Mouse (Mus musculus) inflammation-experienced regulatory T-cells, adult 6 months (primary cell): Measurements from ENCODE around the gene Cox15. TPM values are rescaled to one million over a fixed set of nuclear protein-coding genes. Genes with fewer than 3 reads are reported as not detected.

Experiments used
- ATAC-seq: one replicate; pipeline ENCODE4 v1.8.0; 2017
- polyA plus RNA-seq, 3 experiments: library from polyadenylated mRNA; unstranded; fragments of 100-300 nt; shearing (Covaris generic); gene quantifications; one replicate each; pipeline ENCODE4 v1.2.1; 2017

The Cox15 gene
- polyA plus RNA-seq, 3 experiments from 2014 or later: 8.1 to 11.0 (median 9.3) TPM

DNA sequence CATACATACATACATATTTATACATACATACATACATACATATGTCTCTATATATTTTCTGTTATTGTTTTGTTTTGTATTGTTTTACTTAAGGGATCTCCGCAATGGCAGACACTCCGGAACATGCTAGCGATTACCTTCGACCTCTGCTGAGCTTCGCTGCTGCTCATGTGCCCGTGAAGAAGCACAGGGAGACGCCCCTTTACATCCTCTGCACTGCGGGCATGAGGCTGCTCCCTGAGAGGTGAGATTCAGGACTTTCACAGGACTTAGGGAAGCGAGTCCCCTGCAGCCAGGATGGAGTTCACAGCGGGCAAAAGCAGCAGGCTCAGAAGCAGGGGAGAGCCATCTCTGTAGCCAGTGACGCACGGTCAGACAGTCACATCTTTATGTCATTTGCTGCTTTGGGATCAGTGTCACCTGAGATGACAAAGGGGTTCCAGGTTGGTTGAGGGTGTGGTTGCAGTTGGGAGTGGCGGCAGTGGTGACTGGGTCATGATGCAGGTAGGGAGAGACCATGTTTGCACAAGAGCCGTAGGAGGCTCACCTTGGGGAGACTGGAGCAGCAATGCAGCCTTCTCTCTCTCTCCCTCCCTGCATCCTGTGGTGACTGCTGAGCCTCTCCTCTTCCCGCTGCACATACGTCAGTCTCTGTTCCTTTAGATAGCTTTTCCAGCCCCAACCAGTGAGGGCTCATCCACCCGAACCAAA lies 47.9 kb downstream of the Cox15 start:
- no peak for ATAC-seq

- ATAC-seq: no peak
These were observed 48.6 kb downstream of the Cox15 start for GRCm38 (mm10) chr19:43704211-43704610.

GRCm38 (mm10) chr19:43699763-43700155 lies 53.0 kb downstream of the Cox15 start:
- ATAC-seq: no peak

- no peak for ATAC-seq
These were observed 53.6 kb downstream of the Cox15 start for GRCm38 (mm10) chr19:43699021-43699762.

- ATAC-seq: no peak
These were observed 55.0 kb downstream of the Cox15 start for GRCm38 (mm10) chr19:43697666-43698370.

- ATAC-seq: no peak
These were observed 57.3 kb downstream of the Cox15 start for GRCm38 (mm10) chr19:43695514-43695964.

- no peak for ATAC-seq
These were observed 60.0 kb downstream of the Cox15 start for GRCm38 (mm10) chr19:43692815-43693214.

DNA sequence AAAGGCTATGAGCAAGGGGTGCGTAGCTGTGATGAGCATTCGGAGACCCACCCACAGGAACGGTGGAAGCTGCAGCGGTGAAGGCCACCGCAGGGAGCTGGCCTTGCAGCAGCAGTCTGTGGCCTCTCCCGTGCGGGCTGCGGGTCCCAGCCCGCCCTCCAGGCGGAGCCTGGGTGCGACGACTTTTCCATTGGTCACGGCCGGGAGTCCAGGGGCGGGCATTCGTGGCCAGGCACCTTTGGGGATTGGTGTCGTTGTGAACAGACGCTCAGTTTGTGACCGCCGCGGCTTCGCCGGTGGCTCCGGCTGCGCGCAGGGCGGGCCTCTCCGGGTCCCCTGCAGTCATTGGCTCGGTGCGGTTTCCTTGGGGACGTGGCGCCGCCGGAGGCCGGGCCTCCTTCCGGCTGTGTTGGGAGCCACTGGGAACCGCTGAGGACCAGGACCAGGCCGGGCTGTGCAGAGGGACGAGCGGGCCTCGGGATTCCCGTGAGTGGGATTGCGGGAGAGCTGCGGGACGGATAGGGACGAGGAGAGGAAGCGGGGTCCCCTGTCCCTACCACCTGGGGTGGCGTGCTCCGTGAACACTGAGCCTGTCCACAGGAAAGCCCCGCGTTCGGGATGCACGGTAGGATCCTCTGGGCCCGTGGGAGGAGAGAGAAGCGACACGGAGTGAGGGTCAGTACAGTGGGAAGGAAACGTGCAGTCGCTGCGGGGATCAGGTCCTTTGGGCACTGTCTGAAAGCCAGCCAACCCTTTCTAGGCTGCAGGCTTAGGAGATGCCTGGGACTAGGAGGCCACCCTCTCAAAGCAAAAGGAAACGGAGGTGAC lies 63.2 kb downstream of the Cox15 start, which contains the start of gene Entpd7:
TSS of gene Entpd7 (plus strand) at position 254 of the 828 bp plus-strand sequence.
- ATAC-seq: peak; percentile 98

Other genes with a start within 250 kb of the Cox15 start
- 10 to 100 TPM; 33.0 to 47.8 (median 40.0) TPM for gene Got1, start 228.4 kb downstream of the Cox15 start, polyA plus RNA-seq
- gene Nkx2-3, start 140.7 kb downstream of the Cox15 start, polyA plus RNA-seq: not detected
- 10 to 100 TPM in 2 of 3 experiments, 1 to 10 TPM in 1; 4.6 to 14.1 (median 12.4) TPM for gene Slc25a28, start 78.1 kb downstream of the Cox15 start, polyA plus RNA-seq
- gene Entpd7, start 63.3 kb downstream of the Cox15 start, polyA plus RNA-seq: 10 to 100 TPM in 1 of 3 experiments, 1 to 10 TPM in 2; 6.7 to 10.7 (median 7.2) TPM
- 10 to 100 TPM; 12.8 to 17.2 (median 13.6) TPM for gene Cutc, start within 50 bp of the Cox15 start, polyA plus RNA-seq
- not detected for gene Abcc2, start 29.2 kb upstream of the Cox15 start, polyA plus RNA-seq
- 1 to 10 TPM; 3.5 to 7.0 (median 6.7) TPM for gene Dnmbp, start 187.2 kb upstream of the Cox15 start, polyA plus RNA-seq
- gene Cpn1, start 233.6 kb upstream of the Cox15 start, polyA plus RNA-seq: not detected